Mouse (Mus musculus) limb, embryonic 14.5 days (tissue): ENCODE data around the gene Mboat7. TPM values are rescaled to one million over a fixed set of nuclear protein-coding genes. Genes with fewer than 3 reads are reported as not detected.
"Not testable (repeated sequence)": the region's sequence is repeated elsewhere in the genome, so short reads cannot be mapped to it uniquely, and the experiment has no call there.

Source experiments
- ATAC-seq: fragments of 200-750 bp; cut with Nextera tagmentation; 2 replicates; pipeline ENCODE4 v1.8.0; 2017; ENCODE audit warnings: low read depth, moderate number of reproducible peaks, moderate TSS enrichment; ENCODE audit not compliant: low FRiP score
- DNase-seq: peaks from one replicate; pipeline ENCODE4 v3.0.0-alpha.2; 2015; ENCODE audit warnings: low spot score
- H3K27ac ChIP-seq: fragments of 300-500 bp; sonication (generic); replicated peaks from 2 replicates; pipeline ENCODE4 v1.5.1; 2014; ENCODE audit warnings: low read depth, mild to moderate bottlenecking, low read length, moderate library complexity, mixed read lengths
- H3K27me3 ChIP-seq: fragments of 300-500 bp; sonication (generic); 2 replicates; pipeline ENCODE4 v1.6.1; 2014; ENCODE audit warnings: low read length, mixed read lengths; ENCODE audit not compliant: control insufficient read depth, insufficient read depth
- H3K36me3 ChIP-seq: fragments of 300-500 bp; sonication (generic); 2 replicates; pipeline ENCODE4 v1.6.1; 2014; ENCODE audit warnings: mild to moderate bottlenecking, low read length, moderate library complexity, mixed read lengths; ENCODE audit not compliant: control insufficient read depth, insufficient read depth
- H3K4me1 ChIP-seq: fragments of 300-500 bp; sonication (generic); 2 replicates; pipeline ENCODE4 v1.6.1; 2014; ENCODE audit warnings: antibody characterized with exemption, low read length, mixed read lengths; ENCODE audit not compliant: control insufficient read depth, insufficient read depth
- H3K4me2 ChIP-seq: fragments of 300-500 bp; sonication (generic); replicated peaks from 2 replicates; pipeline ENCODE4 v1.6.1; 2014; ENCODE audit warnings: low read depth, mild to moderate bottlenecking, low read length, moderate library complexity; ENCODE audit not compliant: severe bottlenecking
- H3K4me3 ChIP-seq: fragments of 300-500 bp; sonication (generic); replicated peaks from 2 replicates; pipeline ENCODE4 v1.5.1; 2014; ENCODE audit warnings: low read length
- H3K9ac ChIP-seq: fragments of 300-500 bp; sonication (generic); 2 replicates; pipeline ENCODE4 v1.6.1; 2014; ENCODE audit warnings: mild to moderate bottlenecking, low read depth, low read length, moderate library complexity; ENCODE audit not compliant: severe bottlenecking
- H3K9me3 ChIP-seq: fragments of 300-500 bp; sonication (generic); 2 replicates; pipeline ENCODE4 v1.6.1; 2016; ENCODE audit warnings: low read length; ENCODE audit not compliant: control insufficient read depth
- POLR2A ChIP-seq: fragments of 200-500 bp; IDR thresholded peaks from 2 replicates; pipeline ENCODE4 v1.8.0; 2012; ENCODE audit warnings: inconsistent platforms, mild to moderate bottlenecking, moderate library complexity, borderline replicate concordance; ENCODE audit not compliant: insufficient read depth, insufficient read length; ENCODE audit errors: extremely low read depth
- WGBS: fragments of 180-500 bp; shearing (Covaris S2); extraction: QIAGEN DNeasy Blood & Tissue Kit; methylation state at CpG from one replicate; pipeline ENCODE4 v1.1.7; 2014; 5-methylcytosine and 5-hydroxymethylcytosine counted together
- polyA plus RNA-seq, 2 experiments: library from polyadenylated mRNA; depleted of rRNA in 1 of 2; stranded (reverse) in 1 of 2; unstranded in 1 of 2; fragments of >200 nt; fragmentation: Nextera tagmentation in 1 of 2; extraction: Ambion mirVana in 1 of 2; gene quantifications; 2 replicates each; pipeline versions ENCODE4 v1.2.1 to v1.2.3; 2012 to 2014

Gene Mboat7
- polyA plus RNA-seq, 2 experiments = 53.3 to 73.9 TPM

- H3K27ac ChIP-seq = peak overlapping the region; percentile 71; the same call in 1 of the 2 replicates
- no peaks in the 10 kb centered on the region for H3K9me3 ChIP-seq
- TF ChIP-seq POLR2A = no peak
- H3K4me2 ChIP-seq = peak overlapping the region; percentile 87
- WGBS = 21% methylated on average over 6 of the region's 6 CpGs
- peaks cover 64% of the 10 kb centered on the region for H3K36me3 ChIP-seq
- no peaks in the 10 kb centered on the region for H3K27me3 ChIP-seq
- DNase-seq = no peak
- ATAC-seq = peak; percentile 5; the same call in 1 of the 2 replicates
- peak overlapping the region; percentile 92 for H3K9ac ChIP-seq
- peak overlapping the region; percentile 74 for H3K4me3 ChIP-seq
- peaks cover 3% of the 10 kb centered on the region; the same call in 1 of the 2 replicates for H3K4me1 ChIP-seq
Measured at GRCm38 (mm10) chr7:3703148-3703878, 10.0 kb upstream of the Mboat7 start.

GRCm38 (mm10) chr7:3698471-3698870 lies 5.1 kb upstream of the Mboat7 start:
- DNase-seq = no peak

GRCm38 (mm10) chr7:3694949-3695305 lies 1.6 kb upstream of the Mboat7 start:
- H3K27ac ChIP-seq = peak overlapping the region; percentile 94
- WGBS = 2% methylated on average over 9 of the region's 9 CpGs
- H3K36me3 ChIP-seq = peaks cover 42% of the 10 kb centered on the region

More at GRCm38 (mm10) chr7:3698471-3698870, 5.1 kb upstream of the Mboat7 start:
- WGBS = 93% methylated on average over 6 of the region's 6 CpGs
- H3K4me1 ChIP-seq = peaks cover 7% of the 10 kb centered on the region
- TF ChIP-seq POLR2A = no peak
- H3K9ac ChIP-seq = no peak overlapping the region
- ATAC-seq = no peak
- H3K27ac ChIP-seq = no peak overlapping the region
- H3K27me3 ChIP-seq = no peaks in the 10 kb centered on the region
- H3K9me3 ChIP-seq = no peaks in the 10 kb centered on the region
- no peak overlapping the region for H3K4me3 ChIP-seq
- H3K36me3 ChIP-seq = peaks cover 49% of the 10 kb centered on the region
- no peak overlapping the region for H3K4me2 ChIP-seq

DNA sequence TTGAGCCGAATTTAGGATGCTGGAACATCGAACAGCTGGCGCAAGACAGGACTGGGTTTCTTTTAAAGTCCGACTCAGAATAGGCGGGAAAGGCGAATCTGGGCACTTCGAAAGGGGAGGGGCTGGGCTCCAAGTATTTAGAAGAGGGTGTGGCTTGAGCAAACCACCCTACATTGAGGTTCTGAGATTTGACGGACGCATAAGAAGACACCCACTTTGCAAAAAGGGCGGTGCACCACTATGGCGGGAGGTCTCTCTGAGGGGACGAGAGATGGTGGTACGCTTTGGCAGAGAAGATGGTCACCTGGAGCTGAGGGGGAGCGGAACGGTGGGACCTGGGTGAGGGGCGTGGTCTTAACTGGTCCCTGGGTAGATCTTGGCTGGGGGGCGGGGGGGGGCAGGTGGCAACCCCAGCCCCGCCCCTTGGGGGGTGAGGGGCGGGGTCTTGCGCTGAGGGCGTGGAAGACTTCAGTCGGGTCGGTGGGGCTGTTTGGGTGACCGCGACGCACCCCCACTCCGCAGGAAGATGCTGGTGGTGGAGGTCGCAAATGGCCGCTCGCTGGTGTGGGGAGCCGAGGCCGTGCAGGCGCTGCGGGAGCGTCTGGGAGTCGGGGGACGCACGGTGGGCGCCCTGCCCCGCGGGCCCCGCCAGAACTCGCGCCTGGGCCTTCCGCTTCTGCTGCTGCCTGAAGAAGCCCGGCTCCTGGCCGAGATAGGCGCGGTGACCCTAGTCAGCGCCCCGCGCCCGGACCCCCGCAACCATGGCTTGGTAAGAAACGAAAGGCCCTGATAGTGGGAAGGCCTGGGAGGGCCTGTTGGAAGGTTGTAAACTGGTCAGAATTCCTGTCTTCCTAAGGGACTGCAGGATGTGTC lies 989 bp upstream of the Mboat7 start:
- H3K36me3 ChIP-seq = peaks cover 40% of the 10 kb centered on the region
- WGBS = 2% methylated on average over 38 of the region's 55 CpGs
- peak; percentile 67 for ATAC-seq
- H3K4me1 ChIP-seq = peaks cover 13% of the 10 kb centered on the region
- H3K4me2 ChIP-seq = peak overlapping the region; percentile 90
- H3K27me3 ChIP-seq = no peaks in the 10 kb centered on the region
- TF ChIP-seq POLR2A = no peak
- H3K27ac ChIP-seq = peak overlapping the region; percentile 94
- peak overlapping the region; percentile 89 for H3K9ac ChIP-seq
- peak; percentile 92 for DNase-seq
- peak overlapping the region; percentile 78 for H3K4me3 ChIP-seq
- H3K9me3 ChIP-seq = no peaks in the 10 kb centered on the region

More at GRCm38 (mm10) chr7:3694949-3695305, 1.6 kb upstream of the Mboat7 start:
- DNase-seq, ATAC-seq, H3K9me3 ChIP-seq, H3K27me3 ChIP-seq: not testable (repeated sequence)
- Histone ChIP-seq H3K9ac (peak overlapping the region; percentile 89), H3K4me2 (peak overlapping the region; percentile 90), H3K4me1 (peaks cover 13% of the 10 kb centered on the region), H3K4me3 (peak overlapping the region; percentile 78)

DNA sequence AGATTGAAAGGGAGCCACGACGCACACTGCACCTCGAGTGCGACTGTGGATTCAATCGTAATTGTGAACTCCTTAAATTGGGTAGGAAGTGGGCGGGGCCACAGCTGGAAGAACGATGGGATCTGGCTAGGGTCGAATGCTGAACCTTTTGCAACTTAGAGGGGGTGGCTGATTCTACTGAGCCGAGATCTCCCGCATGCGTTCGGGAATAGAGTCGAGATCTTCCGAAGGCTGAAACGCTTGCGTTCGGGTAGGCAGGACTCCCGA lies 419 bp upstream of the Mboat7 start:
- H3K4me1 ChIP-seq = peaks cover 13% of the 10 kb centered on the region
- no peak for DNase-seq
- peak overlapping the region; percentile 94 for H3K27ac ChIP-seq
- no peaks in the 10 kb centered on the region for H3K9me3 ChIP-seq
- peaks cover 36% of the 10 kb centered on the region for H3K36me3 ChIP-seq
- H3K9ac ChIP-seq = peak overlapping the region; percentile 89
- ATAC-seq = no peak; the same call in 1 of the 2 replicates
- no peaks in the 10 kb centered on the region for H3K27me3 ChIP-seq
- H3K4me2 ChIP-seq = peak overlapping the region; percentile 90
- TF ChIP-seq POLR2A = peak; percentile 78; the same call in 1 of the 2 replicates
- H3K4me3 ChIP-seq = peak overlapping the region; percentile 78
- WGBS = under 1% methylated on average over 18 of the region's 18 CpGs
